Mouse (Mus musculus) heart, embryonic 12.5 days (tissue): Measurements from ENCODE around the gene Ptk7. TPM values are rescaled to one million over a fixed set of nuclear protein-coding genes. Genes with fewer than 3 reads are reported as not detected.
"Not testable (repeated sequence)": the region's sequence is repeated elsewhere in the genome, so short reads cannot be mapped to it uniquely, and the experiment has no call there.

Experiments
- ATAC-seq: fragments of 200-750 bp; cut with Nextera tagmentation; 2 replicates; pipeline ENCODE4 v1.8.0; 2017; ENCODE audit warnings: moderate TSS enrichment, moderate library complexity; ENCODE audit not compliant: insufficient number of reproducible peaks, low FRiP score
- H3K27ac ChIP-seq: fragments of 300-500 bp; sonication (generic); 2 replicates; pipeline ENCODE4 v1.5.1; 2016; ENCODE audit warnings: mild to moderate bottlenecking, moderate library complexity; ENCODE audit not compliant: poor library complexity, severe bottlenecking
- H3K27me3 ChIP-seq: fragments of 300-500 bp; sonication (generic); replicated peaks from 2 replicates; pipeline ENCODE4 v1.6.1; 2016; ENCODE audit warnings: mild to moderate bottlenecking, moderate library complexity
- H3K36me3 ChIP-seq: fragments of 300-500 bp; sonication (generic); 2 replicates; pipeline ENCODE4 v1.6.1; 2016; ENCODE audit warnings: mild to moderate bottlenecking, moderate library complexity
- H3K4me1 ChIP-seq: fragments of 300-500 bp; sonication (generic); replicated peaks from 2 replicates; pipeline ENCODE4 v1.6.1; 2016; ENCODE audit warnings: mild to moderate bottlenecking
- H3K4me2 ChIP-seq: fragments of 300-500 bp; sonication (generic); 2 replicates; pipeline ENCODE4 v1.6.1; 2016; ENCODE audit warnings: mild to moderate bottlenecking, moderate library complexity
- H3K4me3 ChIP-seq: fragments of 300-500 bp; sonication (generic); 2 replicates; pipeline ENCODE4 v1.5.1; 2016; ENCODE audit warnings: mild to moderate bottlenecking
- H3K9ac ChIP-seq: fragments of 300-500 bp; sonication (generic); 2 replicates; pipeline ENCODE4 v1.6.1; 2016; ENCODE audit warnings: mild to moderate bottlenecking, moderate library complexity
- H3K9me3 ChIP-seq: fragments of 300-500 bp; sonication (generic); replicated peaks from 2 replicates; pipeline ENCODE4 v1.6.1; 2016; ENCODE audit warnings: mild to moderate bottlenecking, moderate library complexity
- WGBS: fragments of 180-500 bp; shearing (Covaris S2); methylation state at CpG from one replicate; pipeline ENCODE4 v1.1.7; 2016; 5-methylcytosine and 5-hydroxymethylcytosine counted together
- polyA plus RNA-seq: library from polyadenylated mRNA; unstranded; fragments of >200 nt; fragmentation: Nextera tagmentation; extraction: Ambion mirVana; gene quantifications from 2 replicates; pipeline ENCODE4 v1.2.1, GENCODE M21; 2016

The Ptk7 gene
- polyA plus RNA-seq, 1 experiment from 2014 or later: 71.4 TPM

- Histone ChIP-seq H3K27ac (no peak overlapping the region), H3K36me3 (peaks cover 68% of the 10 kb centered on the region)
These were observed 39.5 kb downstream of the Ptk7 start for GRCm38 (mm10) chr17:46589635-46590314.

GRCm38 (mm10) chr17:46588913-46589312 lies 40.4 kb downstream of the Ptk7 start:
- no peak overlapping the region for H3K9ac ChIP-seq
- ATAC-seq: no peak
- no peak overlapping the region for H3K27ac ChIP-seq
- H3K4me1 ChIP-seq: peaks cover 12% of the 10 kb centered on the region
- 82% methylated on average over 6 of the region's 6 CpGs for WGBS
- no peaks in the 10 kb centered on the region for H3K27me3 ChIP-seq
- no peak overlapping the region for H3K4me2 ChIP-seq
- H3K4me3 ChIP-seq: no peak overlapping the region
- H3K36me3 ChIP-seq: peaks cover 74% of the 10 kb centered on the region
- no peaks in the 10 kb centered on the region for H3K9me3 ChIP-seq

More at GRCm38 (mm10) chr17:46589635-46590314, 39.5 kb downstream of the Ptk7 start:
- 77% methylated on average over 16 of the region's 16 CpGs for WGBS
- Histone ChIP-seq H3K4me3 (no peak overlapping the region), H3K9me3 (no peaks in the 10 kb centered on the region), H3K4me2 (no peak overlapping the region), H3K27me3 (no peaks in the 10 kb centered on the region), H3K9ac (no peak overlapping the region), H3K4me1 (peaks cover 19% of the 10 kb centered on the region)
- ATAC-seq: no peak

- Histone ChIP-seq H3K27me3 (no peaks in the 10 kb centered on the region), H3K4me3 (no peak overlapping the region), H3K36me3 (peaks cover 74% of the 10 kb centered on the region), H3K4me2 (no peak overlapping the region), H3K9me3 (no peaks in the 10 kb centered on the region), H3K4me1 (peaks cover 7% of the 10 kb centered on the region), H3K9ac (no peak overlapping the region), H3K27ac (no peak overlapping the region)
- no peak for ATAC-seq
- WGBS: 82% methylated on average over 9 of the region's 9 CpGs
These were observed 41.1 kb downstream of the Ptk7 start for GRCm38 (mm10) chr17:46588173-46588572.

DNA sequence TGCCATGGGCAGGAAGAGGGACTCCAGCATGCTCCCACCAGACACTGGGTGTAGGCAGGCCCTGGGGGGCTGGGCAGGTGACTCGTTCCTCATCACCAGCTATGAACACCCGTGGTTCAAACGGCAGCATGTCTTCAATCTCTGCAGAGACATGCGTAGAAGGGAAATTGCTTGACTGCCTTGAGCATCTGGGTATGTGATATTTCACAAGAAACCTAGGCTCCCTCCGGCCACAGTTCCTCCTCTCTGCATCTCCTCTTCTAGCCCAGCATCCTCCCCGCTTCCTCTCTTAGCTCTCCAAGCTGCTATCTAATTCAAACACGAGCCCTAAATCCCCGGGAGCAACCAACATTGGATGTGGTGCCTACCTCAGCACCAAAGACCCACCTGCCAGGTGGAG lies 43.0 kb downstream of the Ptk7 start:
- Histone ChIP-seq H3K36me3 (peaks cover 87% of the 10 kb centered on the region), H3K9me3 (no peaks in the 10 kb centered on the region), H3K9ac (no peak overlapping the region), H3K27ac (no peak overlapping the region), H3K4me3 (no peak overlapping the region), H3K4me2 (no peak overlapping the region), H3K4me1 (no peaks in the 10 kb centered on the region), H3K27me3 (no peaks in the 10 kb centered on the region)
- 86% methylated on average over 8 of the region's 8 CpGs for WGBS
- no peak for ATAC-seq

- Histone ChIP-seq H3K9ac (no peak overlapping the region), H3K4me3 (no peak overlapping the region), H3K9me3 (0 out of 2 replicates have a peak, but pooled peaks cover 4% of the 10 kb centered on the region), H3K4me1 (no peaks in the 10 kb centered on the region), H3K4me2 (no peak overlapping the region), H3K27me3 (no peaks in the 10 kb centered on the region), H3K36me3 (peaks cover 87% of the 10 kb centered on the region), H3K27ac (no peak overlapping the region)
- WGBS: 74% methylated on average over 5 of the region's 5 CpGs
- ATAC-seq: no peak
These were observed 50.7 kb downstream of the Ptk7 start for GRCm38 (mm10) chr17:46578650-46579049.

DNA sequence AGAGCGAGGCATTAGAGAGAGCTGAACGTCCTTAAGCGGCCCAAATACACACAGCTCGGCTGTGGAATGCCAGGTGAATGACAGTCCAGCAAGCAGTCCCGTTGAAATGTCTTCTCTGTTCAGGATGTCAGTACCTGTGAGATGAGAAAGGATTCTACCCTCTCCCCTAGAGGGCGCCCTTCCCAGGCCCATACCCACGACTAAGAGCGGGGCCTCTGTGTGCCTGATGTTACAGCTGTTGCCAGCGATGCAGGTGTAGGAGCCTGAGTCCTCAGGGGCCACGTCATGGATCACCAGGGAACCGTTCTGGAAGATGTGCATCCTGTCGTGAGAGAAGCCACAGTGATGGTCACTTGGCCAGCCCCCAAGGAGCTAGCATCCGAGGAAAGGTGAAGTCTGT lies 53.2 kb downstream of the Ptk7 start:
- Histone ChIP-seq H3K36me3 (peaks cover 92% of the 10 kb centered on the region), H3K27me3 (no peaks in the 10 kb centered on the region), H3K4me3 (no peak overlapping the region), H3K9me3 (0 out of 2 replicates have a peak, but pooled peaks cover 4% of the 10 kb centered on the region), H3K4me1 (no peaks in the 10 kb centered on the region), H3K27ac (no peak overlapping the region), H3K4me2 (no peak overlapping the region), H3K9ac (no peak overlapping the region)
- ATAC-seq: no peak
- WGBS: 84% methylated on average over 13 of the region's 13 CpGs

DNA sequence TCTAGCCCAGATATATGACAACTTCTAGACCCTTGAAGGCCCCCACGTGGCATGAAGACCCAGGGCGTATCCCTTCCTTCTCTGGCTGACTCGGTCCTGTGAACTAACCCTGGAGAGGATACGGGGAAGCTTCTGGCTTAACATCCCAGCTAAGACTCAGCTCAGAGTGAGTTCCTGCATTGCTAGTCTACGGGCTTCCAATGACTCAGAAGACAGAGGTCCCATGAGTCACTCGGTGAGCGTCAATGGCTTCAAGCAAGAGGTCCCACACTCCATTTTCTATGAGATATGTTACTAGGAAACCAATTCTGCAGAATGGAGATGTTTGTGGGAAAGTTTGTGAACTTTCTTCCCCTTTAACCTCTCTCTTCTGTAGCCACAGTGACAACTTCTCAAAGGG lies 54.8 kb downstream of the Ptk7 start:
- H3K27me3 ChIP-seq: no peaks in the 10 kb centered on the region
- peaks cover 91% of the 10 kb centered on the region for H3K36me3 ChIP-seq
- no peak overlapping the region for H3K9ac ChIP-seq
- no peak for ATAC-seq
- H3K4me3 ChIP-seq: no peak overlapping the region
- no peak overlapping the region for H3K4me2 ChIP-seq
- no peaks in the 10 kb centered on the region for H3K4me1 ChIP-seq
- H3K27ac ChIP-seq: no peak overlapping the region
- 90% methylated on average over 7 of the region's 7 CpGs for WGBS
- H3K9me3 ChIP-seq: no peaks in the 10 kb centered on the region

DNA sequence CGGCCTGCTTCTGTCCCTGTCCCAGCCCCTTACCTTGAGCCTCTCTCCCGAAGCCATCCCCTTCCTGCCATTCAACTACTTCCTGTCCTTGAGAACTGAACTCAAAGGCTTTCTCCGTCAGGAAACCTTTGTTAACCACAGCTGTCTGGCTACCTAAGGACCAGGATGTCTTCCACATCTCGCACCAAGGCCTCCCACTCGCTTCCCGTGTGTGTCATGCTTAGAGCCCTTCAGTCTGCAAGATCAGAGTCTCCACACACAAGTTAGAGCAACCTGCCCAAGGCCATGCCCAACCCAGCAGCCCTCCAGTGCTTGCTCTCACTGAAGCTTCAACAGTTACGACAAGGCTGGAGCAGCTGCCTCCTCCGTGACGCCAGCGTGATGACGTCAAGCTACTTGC lies 58.3 kb downstream of the Ptk7 start:
- no peak for ATAC-seq
- H3K27ac ChIP-seq: no peak overlapping the region
- H3K36me3 ChIP-seq: peaks cover 96% of the 10 kb centered on the region
- WGBS: 74% methylated on average over 11 of the region's 11 CpGs
- no peak overlapping the region for H3K9ac ChIP-seq
- no peaks in the 10 kb centered on the region for H3K9me3 ChIP-seq
- no peaks in the 10 kb centered on the region for H3K4me1 ChIP-seq
- no peak overlapping the region for H3K4me2 ChIP-seq
- no peak overlapping the region for H3K4me3 ChIP-seq
- no peaks in the 10 kb centered on the region for H3K27me3 ChIP-seq

GRCm38 (mm10) chr17:46559146-46559545 lies 70.2 kb downstream of the Ptk7 start:
- no peak overlapping the region for H3K4me3 ChIP-seq
- no peak overlapping the region for H3K9ac ChIP-seq
- no peak overlapping the region for H3K4me2 ChIP-seq
- H3K36me3 ChIP-seq: peaks cover 10% of the 10 kb centered on the region
- H3K27ac ChIP-seq: no peak overlapping the region
- no peak for ATAC-seq
- H3K4me1 ChIP-seq: peaks cover 13% of the 10 kb centered on the region
- H3K9me3 ChIP-seq: no peaks in the 10 kb centered on the region
- 91% methylated on average over 6 of the region's 6 CpGs for WGBS
- no peaks in the 10 kb centered on the region for H3K27me3 ChIP-seq

GRCm38 (mm10) chr17:46558151-46558550 lies 71.2 kb downstream of the Ptk7 start:
- Histone ChIP-seq H3K4me3 (no peak overlapping the region), H3K9ac (no peak overlapping the region), H3K36me3 (no peaks in the 10 kb centered on the region), H3K4me1 (peaks cover 23% of the 10 kb centered on the region), H3K4me2 (no peak overlapping the region), H3K9me3 (no peaks in the 10 kb centered on the region), H3K27ac (no peak overlapping the region), H3K27me3 (no peaks in the 10 kb centered on the region)
- WGBS: 72% methylated on average over 5 of the region's 5 CpGs
- no peak for ATAC-seq

GRCm38 (mm10) chr17:46557321-46557720 lies 72.0 kb downstream of the Ptk7 start:
- H3K4me2 ChIP-seq: peak overlapping the region; percentile 75; the same call in 1 of the 2 replicates
- H3K36me3 ChIP-seq, ATAC-seq, H3K9me3 ChIP-seq, H3K9ac ChIP-seq, H3K4me3 ChIP-seq, H3K27me3 ChIP-seq: not testable (repeated sequence)
- H3K4me1 ChIP-seq: peaks cover 30% of the 10 kb centered on the region
- peak overlapping the region; percentile 98 for H3K27ac ChIP-seq

GRCm38 (mm10) chr17:46556584-46556945 lies 72.7 kb downstream of the Ptk7 start:
- Histone ChIP-seq H3K36me3 (peaks cover 10% of the 10 kb centered on the region), H3K9me3 (no peaks in the 10 kb centered on the region), H3K4me2 (peak overlapping the region; percentile 75), H3K4me3 (peak overlapping the region; percentile 98), H3K9ac (peak overlapping the region; percentile 75), H3K4me1 (peaks cover 37% of the 10 kb centered on the region), H3K27ac (peak overlapping the region; percentile 98), H3K27me3 (no peaks in the 10 kb centered on the region)
- peak; percentile 12 for ATAC-seq
- WGBS: 0% methylated on average over 11 of the region's 11 CpGs
